Mouse (Mus musculus) neural tube, embryonic 15.5 days (tissue): ENCODE results near the gene Zdhhc17. TPM values are rescaled to one million over a fixed set of nuclear protein-coding genes. Genes with fewer than 3 reads are reported as not detected.

Source experiments
- ATAC-seq: fragments of 200-750 bp; cut with Nextera tagmentation; 2 replicates; pipeline ENCODE4 v1.8.0; 2017; ENCODE audit warnings: mild to moderate bottlenecking, moderate TSS enrichment, moderate library complexity; ENCODE audit not compliant: low FRiP score
- H3K27ac ChIP-seq: fragments of 300-500 bp; sonication (generic); replicated peaks from 2 replicates; pipeline ENCODE4 v1.5.1; 2015; ENCODE audit warnings: mild to moderate bottlenecking, inconsistent platforms
- H3K27me3 ChIP-seq: fragments of 300-500 bp; sonication (generic); replicated peaks from 2 replicates; pipeline ENCODE4 v1.6.1; 2015; ENCODE audit warnings: inconsistent platforms
- H3K36me3 ChIP-seq: fragments of 300-500 bp; sonication (generic); 2 replicates; pipeline ENCODE4 v1.6.1; 2015; ENCODE audit warnings: inconsistent platforms
- H3K4me1 ChIP-seq: fragments of 300-500 bp; sonication (generic); 2 replicates; pipeline ENCODE4 v1.6.1; 2015; ENCODE audit warnings: inconsistent platforms
- H3K4me2 ChIP-seq: fragments of 300-500 bp; sonication (generic); 2 replicates; pipeline ENCODE4 v1.6.1; 2015; ENCODE audit warnings: inconsistent platforms, mild to moderate bottlenecking, moderate library complexity
- H3K4me3 ChIP-seq: fragments of 300-500 bp; sonication (generic); replicated peaks from 2 replicates; pipeline ENCODE4 v1.5.1; 2015; ENCODE audit warnings: mild to moderate bottlenecking, inconsistent platforms
- H3K9ac ChIP-seq: fragments of 300-500 bp; sonication (generic); replicated peaks from 2 replicates; pipeline ENCODE4 v1.6.1; 2015; ENCODE audit warnings: mild to moderate bottlenecking, inconsistent platforms
- H3K9me3 ChIP-seq: fragments of 300-500 bp; sonication (generic); replicated peaks from 2 replicates; pipeline ENCODE4 v1.6.1; 2016; ENCODE audit warnings: inconsistent platforms
- WGBS: fragments of 180-500 bp; shearing (Covaris S2); methylation state at CpG from one replicate; pipeline ENCODE4 v1.1.7; 2015; ENCODE audit warnings: mixed read lengths; 5-methylcytosine and 5-hydroxymethylcytosine counted together
- polyA plus RNA-seq: library from polyadenylated mRNA; unstranded; fragments of >200 nt; fragmentation: Nextera tagmentation; extraction: Ambion mirVana; gene quantifications from 2 replicates; pipeline ENCODE4 v1.2.1, GENCODE M21; 2015

Gene Zdhhc17
- polyA plus RNA-seq, 1 experiment from 2014 or later = 53.5 TPM

- Histone ChIP-seq H3K4me1 (no peaks in the 10 kb centered on the region), H3K9ac (no peak overlapping the region), H3K36me3 (no peaks in the 10 kb centered on the region), H3K4me2 (no peak overlapping the region), H3K27ac (no peak overlapping the region), H3K27me3 (no peaks in the 10 kb centered on the region), H3K4me3 (no peak overlapping the region), H3K9me3 (no peaks in the 10 kb centered on the region; the same call in 1 of the 2 replicates)
- 73% methylated on average over 6 of the region's 6 CpGs for WGBS
- no peak for ATAC-seq
Observed at GRCm38 (mm10) chr10:111026106-111026505, 16.2 kb upstream of the Zdhhc17 start.

GRCm38 (mm10) chr10:111024746-111025145 lies 14.8 kb upstream of the Zdhhc17 start:
- H3K9me3 ChIP-seq = no peaks in the 10 kb centered on the region; the same call in 1 of the 2 replicates
- H3K36me3 ChIP-seq = no peaks in the 10 kb centered on the region
- H3K4me1 ChIP-seq = no peaks in the 10 kb centered on the region
- no peak overlapping the region for H3K4me3 ChIP-seq
- no peak overlapping the region for H3K9ac ChIP-seq
- no peak overlapping the region for H3K4me2 ChIP-seq
- WGBS = 39% methylated on average over 4 of the region's 4 CpGs
- H3K27ac ChIP-seq = no peak overlapping the region
- H3K27me3 ChIP-seq = no peaks in the 10 kb centered on the region
- no peak for ATAC-seq

- 84% methylated on average over 17 of the region's 17 CpGs for WGBS
- ATAC-seq = no peak
- Histone ChIP-seq H3K4me1 (no peaks in the 10 kb centered on the region), H3K9me3 (no peaks in the 10 kb centered on the region), H3K9ac (no peak overlapping the region), H3K4me3 (no peak overlapping the region), H3K27ac (no peak overlapping the region), H3K4me2 (no peak overlapping the region), H3K36me3 (no peaks in the 10 kb centered on the region), H3K27me3 (no peaks in the 10 kb centered on the region)
Observed at GRCm38 (mm10) chr10:111014476-111014875, 4.5 kb upstream of the Zdhhc17 start.

- 95% methylated on average over 3 of the region's 3 CpGs for WGBS
- H3K36me3 ChIP-seq = no peaks in the 10 kb centered on the region
- H3K4me2 ChIP-seq = no peak overlapping the region
- no peak for ATAC-seq
- H3K4me1 ChIP-seq = peaks cover 1% of the 10 kb centered on the region
- no peak overlapping the region for H3K4me3 ChIP-seq
- H3K9ac ChIP-seq = no peak overlapping the region
- H3K9me3 ChIP-seq = no peaks in the 10 kb centered on the region
- H3K27me3 ChIP-seq = no peaks in the 10 kb centered on the region
- H3K27ac ChIP-seq = no peak overlapping the region
Observed at GRCm38 (mm10) chr10:111013265-111013664, 3.3 kb upstream of the Zdhhc17 start.

GRCm38 (mm10) chr10:111012496-111013038 lies 2.6 kb upstream of the Zdhhc17 start:
- Histone ChIP-seq H3K9me3 (no peaks in the 10 kb centered on the region), H3K4me2 (no peak overlapping the region), H3K4me1 (peaks cover 8% of the 10 kb centered on the region), H3K27ac (no peak overlapping the region), H3K36me3 (no peaks in the 10 kb centered on the region), H3K4me3 (no peak overlapping the region), H3K9ac (no peak overlapping the region), H3K27me3 (no peaks in the 10 kb centered on the region)
- 73% methylated on average over 5 of the region's 5 CpGs for WGBS
- no peak for ATAC-seq

- H3K36me3 ChIP-seq = no peaks in the 10 kb centered on the region
- H3K27me3 ChIP-seq = no peaks in the 10 kb centered on the region
- peak overlapping the region; percentile 73 for H3K4me3 ChIP-seq
- H3K9ac ChIP-seq = peak overlapping the region; percentile 93
- H3K4me1 ChIP-seq = peaks cover 16% of the 10 kb centered on the region
- no peak for ATAC-seq
- 2% methylated on average over 14 of the region's 14 CpGs for WGBS
- peak overlapping the region; percentile 78 for H3K4me2 ChIP-seq
- peak overlapping the region; percentile 98 for H3K27ac ChIP-seq
- H3K9me3 ChIP-seq = no peaks in the 10 kb centered on the region
Observed at GRCm38 (mm10) chr10:111011226-111011765, 1.4 kb upstream of the Zdhhc17 start.

GRCm38 (mm10) chr10:111010480-111011225 lies 713 bp upstream of the Zdhhc17 start:
- H3K4me3 ChIP-seq = peak overlapping the region; percentile 73
- WGBS = under 1% methylated on average over 19 of the region's 19 CpGs
- no peaks in the 10 kb centered on the region for H3K36me3 ChIP-seq
- peak overlapping the region; percentile 98 for H3K27ac ChIP-seq
- H3K27me3 ChIP-seq = no peaks in the 10 kb centered on the region
- H3K4me2 ChIP-seq = peak overlapping the region; percentile 78
- no peaks in the 10 kb centered on the region for H3K9me3 ChIP-seq
- H3K4me1 ChIP-seq = peaks cover 23% of the 10 kb centered on the region
- H3K9ac ChIP-seq = peak overlapping the region; percentile 93
- peak; percentile 33 for ATAC-seq

- no peak for ATAC-seq
- H3K27ac ChIP-seq = peak overlapping the region; percentile 98
- 0% methylated on average over 27 of the region's 28 CpGs for WGBS
Observed at GRCm38 (mm10) chr10:111009113-111009640, 763 bp downstream of the Zdhhc17 start.

GRCm38 (mm10) chr10:111007687-111008086 lies 2.3 kb downstream of the Zdhhc17 start:
- WGBS = 31% methylated on average over 4 of the region's 4 CpGs
- Histone ChIP-seq H3K9ac (no peak overlapping the region), H3K36me3 (no peaks in the 10 kb centered on the region), H3K4me1 (peaks cover 25% of the 10 kb centered on the region), H3K4me3 (no peak overlapping the region), H3K4me2 (peak overlapping the region; percentile 78), H3K27me3 (no peaks in the 10 kb centered on the region), H3K9me3 (no peaks in the 10 kb centered on the region), H3K27ac (no peak overlapping the region)
- no peak for ATAC-seq

More at GRCm38 (mm10) chr10:111009113-111009640, 763 bp downstream of the Zdhhc17 start:
- Histone ChIP-seq H3K9me3 (no peaks in the 10 kb centered on the region), H3K4me1 (peaks cover 25% of the 10 kb centered on the region), H3K4me3 (peak overlapping the region; percentile 73), H3K4me2 (peak overlapping the region; percentile 78), H3K9ac (peak overlapping the region; percentile 93), H3K36me3 (no peaks in the 10 kb centered on the region), H3K27me3 (no peaks in the 10 kb centered on the region)

- Histone ChIP-seq H3K9me3 (no peaks in the 10 kb centered on the region), H3K4me1 (peaks cover 25% of the 10 kb centered on the region), H3K4me2 (no peak overlapping the region), H3K4me3 (no peak overlapping the region), H3K27ac (no peak overlapping the region), H3K9ac (no peak overlapping the region), H3K36me3 (no peaks in the 10 kb centered on the region), H3K27me3 (no peaks in the 10 kb centered on the region)
- ATAC-seq = no peak
- 74% methylated on average over 14 of the region's 14 CpGs for WGBS
Observed at GRCm38 (mm10) chr10:111005611-111006488, 4.1 kb downstream of the Zdhhc17 start.

- Histone ChIP-seq H3K4me3 (no peak overlapping the region), H3K9ac (no peak overlapping the region), H3K9me3 (no peaks in the 10 kb centered on the region), H3K27ac (no peak overlapping the region), H3K36me3 (no peaks in the 10 kb centered on the region), H3K27me3 (no peaks in the 10 kb centered on the region), H3K4me2 (no peak overlapping the region), H3K4me1 (peaks cover 27% of the 10 kb centered on the region)
- WGBS = 95% methylated on average over 6 of the region's 6 CpGs
- no peak for ATAC-seq
Observed at GRCm38 (mm10) chr10:111004220-111004619, 5.7 kb downstream of the Zdhhc17 start.
